Comparison of ENCODE assay signal across 11 mouse cellular contexts in genomic region chr12:112700522-112700921, GRCm38 (mm10). TPM values are rescaled to one million over a fixed set of nuclear protein-coding genes. Genes with fewer than 3 reads are reported as not detected.
A peak's percentile ranks its signal among the peaks of the same experiment; 100 is the strongest.
DNase-seq lines count a peak whose midpoint lies in the region; ATAC-seq and TF ChIP-seq lines count a peak whose summit lies in the region.
"Had no signal": no experiment of that assay in that cellular context is flagged by ENCODE, and none has a peak within 500 bp of the region (broad histone marks: within the 10 kb centered on the region; RNA-seq: fewer than 3 reads in every experiment).

No protein-coding gene starts in this region.

- no peak for DNase-seq in kidney, adult 2 months
- DNase-seq in embryonic facial prominence, embryonic 10.5 days (ENCODE audit: low spot score): peak; percentile 53
- DNase-seq in forebrain, postnatal 0 days: no peak
- DNase-seq in B cell, adult 2 months: no peak
- DNase-seq in adrenal gland, postnatal 14 days: no peak
- DNase-seq in adrenal gland, adult 8-10 months: no peak
- DNase-seq: cerebellum, adult 2 months had no signal

- peak; percentile 47; the same call in 1 of the 2 replicates for ATAC-seq in kidney, embryonic 16.5 days (ENCODE audit: low FRiP score, low TSS enrichment)
- peak; percentile 58 for ATAC-seq in forebrain, postnatal 0 days
- ATAC-seq in midbrain, embryonic 13.5 days: 0 out of 2 replicates have a peak, but pooled peaks have one; percentile 69
- ATAC-seq: Patski had no signal

- TF ChIP-seq POLR2A in kidney, adult 2 months (IDR thresholded peaks at IDR 0.05; ENCODE audit: low read depth, low read length): no peak

- 1% methylated on average over 15 of the region's 15 CpGs for WGBS in kidney, embryonic 16.5 days
- 4% methylated on average over 15 of the region's 15 CpGs for WGBS in kidney, adult 2 months
- 13% methylated on average over 15 of the region's 15 CpGs for WGBS in embryonic facial prominence, embryonic 10.5 days
- 15% methylated on average over 15 of the region's 15 CpGs for WGBS in forebrain, postnatal 0 days
- 15% methylated on average over 15 of the region's 15 CpGs for WGBS in midbrain, embryonic 13.5 days

- H3K4me3 ChIP-seq in kidney, embryonic 16.5 days (ENCODE audit: low read length): peak overlapping the region; percentile 10; the same call in 1 of the 2 replicates
- no peak overlapping the region for H3K4me3 ChIP-seq in kidney, adult 2 months (ENCODE audit: insufficient read depth, low read depth, low read length)
- peak overlapping the region; percentile 16; the same call in 1 of the 2 replicates for H3K4me3 ChIP-seq in embryonic facial prominence, embryonic 10.5 days
- H3K4me3 ChIP-seq in forebrain, postnatal 0 days (ENCODE audit: low read depth, low read length): no peak overlapping the region
- H3K4me3 ChIP-seq in midbrain, embryonic 13.5 days (replicated peaks): no peak overlapping the region
- H3K4me3 ChIP-seq: liver, embryonic 15.5 days had no signal

- H3K27me3 ChIP-seq in kidney, embryonic 16.5 days (ENCODE audit: insufficient read depth, low read length): peaks cover 11% of the 10 kb centered on the region
- no peaks in the 10 kb centered on the region for H3K27me3 ChIP-seq in kidney, adult 2 months (replicated peaks; ENCODE audit: control insufficient read depth, insufficient read depth, low read length)
- H3K27me3 ChIP-seq in embryonic facial prominence, embryonic 10.5 days (replicated peaks; ENCODE audit: low read depth, poor library complexity, severe bottlenecking): peaks cover 63% of the 10 kb centered on the region
- H3K27me3 ChIP-seq in forebrain, postnatal 0 days (ENCODE audit: insufficient read depth, low read length): no peaks in the 10 kb centered on the region
- H3K27me3 ChIP-seq in midbrain, embryonic 13.5 days: peaks cover 27% of the 10 kb centered on the region
- H3K27me3 ChIP-seq: Patski had no signal

- H3K36me3 ChIP-seq in kidney, embryonic 16.5 days (ENCODE audit: insufficient read depth, low read length): no peaks in the 10 kb centered on the region
- H3K36me3 ChIP-seq in kidney, adult 2 months (ENCODE audit: control insufficient read depth, insufficient read depth, low read length): no peaks in the 10 kb centered on the region
- no peaks in the 10 kb centered on the region for H3K36me3 ChIP-seq in embryonic facial prominence, embryonic 10.5 days (replicated peaks)
- no peaks in the 10 kb centered on the region for H3K36me3 ChIP-seq in forebrain, postnatal 0 days (ENCODE audit: insufficient read depth)
- no peaks in the 10 kb centered on the region for H3K36me3 ChIP-seq in midbrain, embryonic 13.5 days
- H3K36me3 ChIP-seq: liver, embryonic 15.5 days had no signal

- TF ChIP-seq CTCF in kidney, adult 2 months (conservative IDR thresholded peaks at IDR 0.05; ENCODE audit: insufficient read depth, insufficient read length, low read depth, low read length): no peak
- TF ChIP-seq CTCF in forebrain, postnatal 0 days (IDR thresholded peaks at IDR 0.05; ENCODE audit: low read depth): no peak

- H3K9me3 ChIP-seq in kidney, embryonic 16.5 days (ENCODE audit: low read length): no peaks in the 10 kb centered on the region
- no peaks in the 10 kb centered on the region for H3K9me3 ChIP-seq in embryonic facial prominence, embryonic 10.5 days
- H3K9me3 ChIP-seq in forebrain, postnatal 0 days (ENCODE audit: low read length): no peaks in the 10 kb centered on the region
- no peaks in the 10 kb centered on the region for H3K9me3 ChIP-seq in midbrain, embryonic 13.5 days
- H3K9me3 ChIP-seq: liver, embryonic 15.5 days had no signal

- H3K4me2 ChIP-seq in kidney, embryonic 16.5 days (replicated peaks; ENCODE audit: low read depth, low read length): peak overlapping the region; percentile 28
- peak overlapping the region; percentile 3; the same call in 1 of the 2 replicates for H3K4me2 ChIP-seq in forebrain, postnatal 0 days (ENCODE audit: low read depth)
- no peak overlapping the region for H3K4me2 ChIP-seq in midbrain, embryonic 13.5 days (replicated peaks)
- H3K4me2 ChIP-seq: liver, embryonic 15.5 days had no signal

- H3K4me1 ChIP-seq in kidney, embryonic 16.5 days (ENCODE audit: insufficient read depth, low read length): peaks cover 15% of the 10 kb centered on the region; the same call in 1 of the 2 replicates
- no peaks in the 10 kb centered on the region; the same call in 1 of the 2 replicates for H3K4me1 ChIP-seq in kidney, adult 2 months (ENCODE audit: control insufficient read depth, insufficient read depth, low read length)
- H3K4me1 ChIP-seq in embryonic facial prominence, embryonic 10.5 days: peaks cover 17% of the 10 kb centered on the region
- H3K4me1 ChIP-seq in forebrain, postnatal 0 days (ENCODE audit: insufficient read depth): no peaks in the 10 kb centered on the region
- peaks cover 6% of the 10 kb centered on the region for H3K4me1 ChIP-seq in midbrain, embryonic 13.5 days (replicated peaks)
- H3K4me1 ChIP-seq: liver, embryonic 15.5 days had no signal

- no peak overlapping the region for H3K27ac ChIP-seq in kidney, embryonic 16.5 days (ENCODE audit: low read length)
- no peak overlapping the region for H3K27ac ChIP-seq in kidney, adult 2 months (ENCODE audit: insufficient read depth, low read depth, low read length)
- peak overlapping the region; percentile 32; the same call in 1 of the 2 replicates for H3K27ac ChIP-seq in embryonic facial prominence, embryonic 10.5 days (replicated peaks)
- no peak overlapping the region for H3K27ac ChIP-seq in forebrain, postnatal 0 days (ENCODE audit: low read depth, low read length)
- no peak overlapping the region for H3K27ac ChIP-seq in midbrain, embryonic 13.5 days
- H3K27ac ChIP-seq: liver, embryonic 15.5 days had no signal

- peak overlapping the region; percentile 23 for H3K9ac ChIP-seq in kidney, embryonic 16.5 days (replicated peaks; ENCODE audit: low read length)
- no peak overlapping the region for H3K9ac ChIP-seq in forebrain, postnatal 0 days
- peak overlapping the region; percentile 3; the same call in 1 of the 2 replicates for H3K9ac ChIP-seq in midbrain, embryonic 13.5 days (replicated peaks)
- H3K9ac ChIP-seq: liver, embryonic 15.5 days had no signal

RNA-seq across cellular contexts. Expression of gene Cep170b, which starts 19.7 kb away (rescaled TPM):
- polyA plus RNA-seq in kidney, embryonic 16.5 days (2015; fragmentation: Nextera tagmentation; extraction: Ambion mirVana): 15.7 and 17.5 TPM in 2 replicates
- polyA plus RNA-seq in kidney, adult 2 months (2012; rRNA removed): 63.4 and 75.3 TPM in 2 replicates
- polyA plus RNA-seq in embryonic facial prominence, embryonic 10.5 days (2016; fragmentation: Nextera tagmentation; extraction: Ambion mirVana): 9.7 and 10.6 TPM in 2 replicates
- 67.0 and 86.7 TPM in 2 replicates for total RNA-seq in forebrain, postnatal 0 days (2014; rRNA removed)
- 22.4 and 31.6 TPM in 2 replicates for polyA plus RNA-seq in forebrain, postnatal 0 days (2015; fragmentation: Nextera tagmentation; extraction: Ambion mirVana)
- 20.2 and 22.0 TPM in 2 replicates for polyA plus RNA-seq in midbrain, embryonic 13.5 days (2015; fragmentation: Nextera tagmentation; extraction: Ambion mirVana)
- 29.1 and 33.0 TPM in 2 replicates for total RNA-seq in adrenal gland, postnatal 14 days (2021)
- 10 to 100 TPM; 43.6 to 74.0 (median 59.1) TPM for total RNA-seq in adrenal gland, adult 8-10 months (2022)

RNA-seq across cellular contexts. Expression of gene Zbtb42, which starts 21.9 kb away (rescaled TPM):
- 6.4 and 7.0 TPM in 2 replicates for polyA plus RNA-seq in kidney, embryonic 16.5 days (2015; fragmentation: Nextera tagmentation; extraction: Ambion mirVana)
- polyA plus RNA-seq in kidney, adult 2 months (2012; rRNA removed): 10.7 and 12.1 TPM in 2 replicates
- 4.3 and 4.5 TPM in 2 replicates for polyA plus RNA-seq in embryonic facial prominence, embryonic 10.5 days (2016; fragmentation: Nextera tagmentation; extraction: Ambion mirVana)
- total RNA-seq in forebrain, postnatal 0 days (2014; rRNA removed): 1.0 and 3.5 TPM in 2 replicates
- 0.77 and 1.2 TPM in 2 replicates for polyA plus RNA-seq in forebrain, postnatal 0 days (2015; fragmentation: Nextera tagmentation; extraction: Ambion mirVana)
- 2.8 and 3.3 TPM in 2 replicates for polyA plus RNA-seq in midbrain, embryonic 13.5 days (2015; fragmentation: Nextera tagmentation; extraction: Ambion mirVana)
- total RNA-seq in adrenal gland, postnatal 14 days (2021): 2.8 and 4.6 TPM in 2 replicates
- 10 to 100 TPM in 3 of 4 experiments, 1 to 10 TPM in 1; 8.7 to 20.1 (median 15.9) TPM for total RNA-seq in adrenal gland, adult 8-10 months (2022)

RNA-seq across cellular contexts. Expression of gene Akt1, which starts 25.8 kb away (rescaled TPM):
- 49.5 TPM in 2 replicates for polyA plus RNA-seq in kidney, embryonic 16.5 days (2015; fragmentation: Nextera tagmentation; extraction: Ambion mirVana)
- 85.3 and 90.6 TPM in 2 replicates for polyA plus RNA-seq in kidney, adult 2 months (2012; rRNA removed)
- 47.0 and 53.4 TPM in 2 replicates for polyA plus RNA-seq in embryonic facial prominence, embryonic 10.5 days (2016; fragmentation: Nextera tagmentation; extraction: Ambion mirVana)
- 213 and 215 TPM in 2 replicates for total RNA-seq in forebrain, postnatal 0 days (2014; rRNA removed)
- 117 TPM in 2 replicates for polyA plus RNA-seq in forebrain, postnatal 0 days (2015; fragmentation: Nextera tagmentation; extraction: Ambion mirVana)
- polyA plus RNA-seq in midbrain, embryonic 13.5 days (2015; fragmentation: Nextera tagmentation; extraction: Ambion mirVana): 55.9 and 61.1 TPM in 2 replicates
- 245 and 247 TPM in 2 replicates for total RNA-seq in adrenal gland, postnatal 14 days (2021)
- 100 to 1,000 TPM; 275 to 460 (median 313) TPM for total RNA-seq in adrenal gland, adult 8-10 months (2022)

RNA-seq across cellular contexts. Expression of gene Siva1, which starts 56.0 kb away (rescaled TPM):
- polyA plus RNA-seq in kidney, embryonic 16.5 days (2015; fragmentation: Nextera tagmentation; extraction: Ambion mirVana): 273 and 296 TPM in 2 replicates
- polyA plus RNA-seq in kidney, adult 2 months (2012; rRNA removed): 27.7 and 27.8 TPM in 2 replicates
- 332 TPM in 2 replicates for polyA plus RNA-seq in embryonic facial prominence, embryonic 10.5 days (2016; fragmentation: Nextera tagmentation; extraction: Ambion mirVana)
- total RNA-seq in forebrain, postnatal 0 days (2014; rRNA removed): 28.0 and 31.4 TPM in 2 replicates
- polyA plus RNA-seq in forebrain, postnatal 0 days (2015; fragmentation: Nextera tagmentation; extraction: Ambion mirVana): 50.5 and 61.5 TPM in 2 replicates
- 83.0 and 96.5 TPM in 2 replicates for polyA plus RNA-seq in midbrain, embryonic 13.5 days (2015; fragmentation: Nextera tagmentation; extraction: Ambion mirVana)
- total RNA-seq in adrenal gland, postnatal 14 days (2021): 48.4 and 54.1 TPM in 2 replicates
- total RNA-seq in adrenal gland, adult 8-10 months (2022): 10 to 100 TPM; 37.0 to 73.9 (median 51.5) TPM

RNA-seq across cellular contexts. Expression of gene Pld4, which starts 59.9 kb away (rescaled TPM):
- 7.3 and 7.4 TPM in 2 replicates for polyA plus RNA-seq in kidney, embryonic 16.5 days (2015; fragmentation: Nextera tagmentation; extraction: Ambion mirVana)
- polyA plus RNA-seq in kidney, adult 2 months (2012; rRNA removed): 19.6 and 23.7 TPM in 2 replicates
- polyA plus RNA-seq in embryonic facial prominence, embryonic 10.5 days (2016; fragmentation: Nextera tagmentation; extraction: Ambion mirVana): 3.9 and 4.6 TPM in 2 replicates
- total RNA-seq in forebrain, postnatal 0 days (2014; rRNA removed): 6.2 and 7.3 TPM in 2 replicates
- 8.0 and 8.1 TPM in 2 replicates for polyA plus RNA-seq in forebrain, postnatal 0 days (2015; fragmentation: Nextera tagmentation; extraction: Ambion mirVana)
- polyA plus RNA-seq in midbrain, embryonic 13.5 days (2015; fragmentation: Nextera tagmentation; extraction: Ambion mirVana): 5.2 and 6.4 TPM in 2 replicates
- 6.4 and 19.9 TPM in 2 replicates for total RNA-seq in adrenal gland, postnatal 14 days (2021)
- 10 to 100 TPM in 3 of 4 experiments, 1 to 10 TPM in 1; 9.1 to 21.7 (median 15.5) TPM for total RNA-seq in adrenal gland, adult 8-10 months (2022)

Comparison
In these comparisons a context has a peak if more than half of its experiments do, and no peak if none do; other contexts are left out.
1. H3K4me3 ChIP-seq: peak in kidney, embryonic 16.5 days (single experiment) and embryonic facial prominence, embryonic 10.5 days (single experiment); none in kidney, adult 2 months (single experiment), forebrain, postnatal 0 days (single experiment) and midbrain, embryonic 13.5 days (single experiment).
2. Peak in every context shown above with its lines, with median percentiles within 50 percentile points of each other: ATAC-seq.